Mouse (Mus musculus): ENCODE measurements around the gene Krtap31-1.
"Not testable (repeated sequence)": the region's sequence is repeated elsewhere in the genome, so short reads cannot be mapped to it uniquely, and the experiment has no call there.

Krtap31-1 gene

GRCm38 (mm10) chr11:99907620-99908019 is at the start of gene Krtap31-1:
Gene Krtap31-1, plus strand, starts transcription at chr11:99907920.
- no peak for DNase-seq

GRCm38 (mm10) chr11:99858761-99859160 is 49.0 kb upstream of the Krtap31-1 start:
- no peak for DNase-seq

- DNase-seq: not testable (repeated sequence)
Observed at GRCm38 (mm10) chr11:99864176-99864575, 43.5 kb upstream of the Krtap31-1 start, which contains the start of gene Gm11559. Gene Gm11559, plus strand, starts transcription at chr11:99864476.

- not testable (repeated sequence) for DNase-seq
Observed at GRCm38 (mm10) chr11:99873089-99873488, 34.6 kb upstream of the Krtap31-1 start, which contains the start of gene Krtap9-1. Gene Krtap9-1, plus strand, starts transcription at chr11:99873389.

GRCm38 (mm10) chr11:99878887-99879286 is 28.8 kb upstream of the Krtap31-1 start, which contains the start of gene Gm11567:
Gene Gm11567, plus strand, starts transcription at chr11:99879187.
- not testable (repeated sequence) for DNase-seq

GRCm38 (mm10) chr11:99914451-99914850 is 6.7 kb downstream of the Krtap31-1 start, which contains the start of gene Gm11565:
Gene Gm11565, plus strand, starts transcription at chr11:99914751.
- no peak for DNase-seq

GRCm38 (mm10) chr11:99935991-99936390 is 28.3 kb downstream of the Krtap31-1 start, which contains the start of gene Krtap31-2:
Gene Krtap31-2, plus strand, starts transcription at chr11:99936291.
- DNase-seq: no peak

- no peak for DNase-seq
Observed at GRCm38 (mm10) chr11:99937751-99938264, 30.1 kb downstream of the Krtap31-1 start.

GRCm38 (mm10) chr11:99948175-99948574 is 40.5 kb downstream of the Krtap31-1 start, which contains the start of gene Krtap9-5:
Gene Krtap9-5, plus strand, starts transcription at chr11:99948475.
- DNase-seq: no peak

Measured in cerebellum, postnatal 10 days (tissue).